19 mouse cellular contexts compared by ENCODE assay signal in the genomic region with DNA sequence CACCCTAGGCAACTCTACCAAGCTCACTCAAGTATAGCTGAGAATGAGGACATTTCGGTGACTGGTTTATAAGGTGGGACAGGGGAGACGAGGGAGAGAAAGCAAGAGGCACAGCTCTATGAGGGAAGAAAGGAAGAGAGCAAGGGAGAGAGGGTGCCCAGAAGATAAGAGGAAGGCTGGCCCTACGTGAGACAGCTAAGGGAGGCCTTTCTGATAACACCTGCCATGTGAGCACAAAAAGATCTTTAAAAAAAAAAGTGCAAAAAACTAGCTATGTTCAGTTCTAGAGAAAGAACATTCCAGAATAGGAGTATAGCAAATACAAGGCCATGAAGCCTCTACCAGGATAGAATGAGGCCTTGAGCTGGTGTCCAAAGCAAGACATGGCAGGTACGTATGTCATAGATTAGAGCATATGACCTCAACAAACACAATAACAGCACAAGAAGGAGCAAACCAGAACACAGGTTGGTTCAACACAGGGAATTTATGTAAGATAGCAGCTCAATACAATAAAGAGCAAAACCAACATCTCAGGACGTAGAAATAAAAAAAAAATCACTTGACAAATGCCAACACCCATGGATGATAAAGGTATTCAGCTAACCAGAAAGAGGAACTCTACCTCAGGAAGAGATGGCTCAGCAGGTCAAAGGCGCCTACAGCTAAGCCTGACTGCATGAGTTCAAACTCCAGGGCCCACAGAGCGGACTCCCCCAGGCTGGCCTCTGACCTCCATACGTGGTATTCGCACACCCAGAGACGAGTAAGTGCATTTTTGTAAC. TPM values are rescaled to one million over a fixed set of nuclear protein-coding genes. Genes with fewer than 3 reads are reported as not detected.
DNase-seq lines count a peak whose midpoint lies in the region; ATAC-seq lines count a peak whose summit lies in the region.
"Had no signal": no experiment of that assay in that cellular context is flagged by ENCODE, and none has a peak within 500 bp of the region (broad histone marks: within the 10 kb centered on the region; RNA-seq: fewer than 3 reads in every experiment).

No protein-coding gene starts in this region.

- intact Hi-C loops in heart, postnatal 10 days (cut with DNase I) = no loop called here

- H3K4me3 ChIP-seq in kidney, embryonic 15.5 days (replicated peaks) = no peak overlapping the region
- peak overlapping the region; percentile 16 for H3K4me3 ChIP-seq in liver, embryonic 12.5 days
- H3K4me3 ChIP-seq: embryonic facial prominence, embryonic 13.5 days; forebrain, embryonic 12.5 days; lung, embryonic 15.5 days; midbrain, embryonic 10.5 days; neural tube, embryonic 15.5 days; stomach, embryonic 15.5 days had no signal

- H3K4me1 ChIP-seq in kidney, embryonic 15.5 days = peaks cover 23% of the 10 kb centered on the region
- peaks cover 88% of the 10 kb centered on the region for H3K4me1 ChIP-seq in liver, embryonic 12.5 days

- no peak overlapping the region for H3K9ac ChIP-seq in kidney, embryonic 15.5 days
- peak overlapping the region; percentile 53 for H3K9ac ChIP-seq in liver, embryonic 12.5 days
- H3K9ac ChIP-seq: embryonic facial prominence, embryonic 13.5 days; forebrain, embryonic 12.5 days; lung, embryonic 15.5 days; neural tube, embryonic 15.5 days; stomach, embryonic 15.5 days had no signal

- H3K9me3 ChIP-seq in kidney, embryonic 15.5 days (replicated peaks) = no peaks in the 10 kb centered on the region
- no peaks in the 10 kb centered on the region for H3K9me3 ChIP-seq in liver, embryonic 12.5 days (replicated peaks)
- H3K9me3 ChIP-seq: embryonic facial prominence, embryonic 13.5 days; forebrain, embryonic 12.5 days; lung, embryonic 15.5 days; midbrain, embryonic 10.5 days; neural tube, embryonic 15.5 days; stomach, embryonic 15.5 days had no signal

- peak; percentile 70 for DNase-seq in heart, adult 11 months
- no peak for DNase-seq in heart, postnatal 10 days
- DNase-seq in kidney, postnatal 36 days = peak; percentile 50 to 62
- no peak for DNase-seq in lung, postnatal 10 days
- no peak for DNase-seq in urinary bladder, postnatal 14 days (ENCODE audit: low spot score)
- no peak for DNase-seq in cerebellum, postnatal 4 days (ENCODE audit: low spot score in 2 of 2)
- DNase-seq: cerebellum, adult 18-20 months; layer of hippocampus, postnatal 36 days; retina, postnatal 1 day had no signal

- ATAC-seq in kidney, embryonic 15.5 days (replicated peaks; ENCODE audit: low FRiP score) = no peak
- peak; percentile 77 for ATAC-seq in liver, embryonic 12.5 days
- ATAC-seq: hindbrain, postnatal 0 days had no signal

- H3K27me3 ChIP-seq in kidney, embryonic 15.5 days = no peaks in the 10 kb centered on the region
- no peaks in the 10 kb centered on the region for H3K27me3 ChIP-seq in liver, embryonic 12.5 days (replicated peaks)
- H3K27me3 ChIP-seq: CH12.LX; embryonic facial prominence, embryonic 13.5 days; forebrain, embryonic 12.5 days; lung, embryonic 15.5 days; neural tube, embryonic 15.5 days; stomach, embryonic 15.5 days had no signal

- no peak overlapping the region for H3K27ac ChIP-seq in kidney, embryonic 15.5 days
- H3K27ac ChIP-seq in liver, embryonic 12.5 days = peak overlapping the region; percentile 92
- H3K27ac ChIP-seq: embryonic facial prominence, embryonic 13.5 days; forebrain, embryonic 12.5 days; hindbrain, postnatal 0 days; lung, embryonic 15.5 days; midbrain, embryonic 10.5 days; neural tube, embryonic 15.5 days; stomach, embryonic 15.5 days had no signal

- H3K4me2 ChIP-seq in kidney, embryonic 15.5 days = no peak overlapping the region
- peak overlapping the region; percentile 64 for H3K4me2 ChIP-seq in liver, embryonic 12.5 days
- H3K4me2 ChIP-seq: embryonic facial prominence, embryonic 13.5 days; forebrain, embryonic 12.5 days; lung, embryonic 15.5 days; neural tube, embryonic 15.5 days; stomach, embryonic 15.5 days had no signal

- 84% methylated on average over 10 of the region's 10 CpGs for WGBS in kidney, embryonic 15.5 days
- WGBS in liver, embryonic 12.5 days (ENCODE audit: insufficient replicate concordance) = 47% methylated on average over 10 of the region's 10 CpGs

- H3K36me3 ChIP-seq in kidney, embryonic 15.5 days = peaks cover 20% of the 10 kb centered on the region
- H3K36me3 ChIP-seq in liver, embryonic 12.5 days = peaks cover 45% of the 10 kb centered on the region

RNA-seq across cellular contexts. Expression of a gene that starts 6.7 kb away (rescaled TPM):
- total RNA-seq in heart, postnatal 10 days (2021) = 100 to 1,000 TPM; 124 to 125 TPM
- 148 and 168 TPM in 2 replicates for polyA plus RNA-seq in kidney, embryonic 15.5 days (2015; fragmentation: Nextera tagmentation; extraction: Ambion mirVana)
- 124 and 133 TPM in 2 replicates for polyA plus RNA-seq in liver, embryonic 12.5 days (2016; fragmentation: Nextera tagmentation; extraction: Ambion mirVana)

Comparison
In these comparisons a context has a peak if more than half of its experiments do, and no peak if none do; other contexts are left out.
1. DNase-seq: peak in heart, adult 11 months (single experiment) and kidney, postnatal 36 days (2 of 2); none in heart, postnatal 10 days (0 of 2), lung, postnatal 10 days (single experiment), urinary bladder, postnatal 14 days (single experiment) and cerebellum, postnatal 4 days (0 of 2).